Mouse (Mus musculus) heart, postnatal 0 days (tissue): ENCODE data around the gene Lrtm2.

ENCODE experiments used
- CTCF ChIP-seq: IDR thresholded peaks from 2 replicates; pipeline ENCODE4 v1.5.1; 2016; ENCODE audit warnings: antibody characterized with exemption, control low read depth, low read depth
- EP300 ChIP-seq: IDR thresholded peaks from 2 replicates; pipeline ENCODE4 v1.6.1; 2016; ENCODE audit warnings: antibody characterized with exemption, low read depth

DNA sequence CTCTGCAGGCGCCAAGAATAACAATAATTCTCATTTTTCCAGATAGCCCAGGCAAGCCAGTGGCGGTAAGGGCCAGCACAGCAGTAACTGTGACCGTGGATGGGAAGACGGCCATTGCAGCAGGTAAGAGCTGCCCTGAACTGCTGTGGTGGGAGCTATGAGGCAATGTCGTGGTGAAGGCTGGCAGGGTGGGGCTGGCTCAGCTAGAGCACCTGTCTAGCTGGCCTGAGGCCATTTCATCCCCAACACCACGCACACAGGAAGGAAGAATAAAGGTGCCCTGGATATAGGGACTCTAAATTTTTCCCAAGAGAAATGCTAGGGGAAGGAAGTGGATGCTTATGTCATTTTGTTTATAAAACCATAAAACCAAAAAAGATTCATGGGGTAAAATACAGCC is 18.2 kb downstream of the Lrtm2 start:
- no peak for TF ChIP-seq EP300
- TF ChIP-seq CTCF: no peak
